ENCODE assay signal across 8 mouse cellular contexts in genomic region chr6:119466921-119467784, GRCm38 (mm10). TPM values are rescaled to one million over a fixed set of nuclear protein-coding genes. Genes with fewer than 3 reads are reported as not detected.
DNase-seq lines count a peak whose midpoint lies in the region; ATAC-seq lines count a peak whose summit lies in the region.

No protein-coding gene starts in this region.

- H3K9me3 ChIP-seq in forebrain, embryonic 10.5 days: no peaks in the 10 kb centered on the region
- H3K9me3 ChIP-seq in forebrain, embryonic 12.5 days: no peaks in the 10 kb centered on the region
- H3K9me3 ChIP-seq in heart, embryonic 12.5 days (replicated peaks): no peaks in the 10 kb centered on the region

- H3K9ac ChIP-seq in forebrain, embryonic 12.5 days: no peak overlapping the region
- H3K9ac ChIP-seq in heart, embryonic 12.5 days: peak overlapping the region; percentile 58; the same call in 1 of the 2 replicates

- ATAC-seq in forebrain, embryonic 12.5 days (ENCODE audit: low FRiP score): no peak
- ATAC-seq in heart, embryonic 12.5 days (ENCODE audit: insufficient number of reproducible peaks, low FRiP score): no peak

- 84% methylated on average over 10 of the region's 10 CpGs for WGBS in forebrain, embryonic 10.5 days
- WGBS in forebrain, embryonic 12.5 days: 80% methylated on average over 10 of the region's 10 CpGs
- 35% methylated on average over 10 of the region's 10 CpGs for WGBS in heart, embryonic 12.5 days

- H3K4me3 ChIP-seq in forebrain, embryonic 10.5 days: no peak overlapping the region
- no peak overlapping the region for H3K4me3 ChIP-seq in forebrain, embryonic 12.5 days (replicated peaks)
- H3K4me3 ChIP-seq in heart, embryonic 12.5 days: no peak overlapping the region

- peaks cover 2% of the 10 kb centered on the region; the same call in 1 of the 2 replicates for H3K36me3 ChIP-seq in forebrain, embryonic 10.5 days (replicated peaks)
- no peaks in the 10 kb centered on the region for H3K36me3 ChIP-seq in forebrain, embryonic 12.5 days (replicated peaks)
- H3K36me3 ChIP-seq in heart, embryonic 12.5 days: no peaks in the 10 kb centered on the region

- no peaks in the 10 kb centered on the region for H3K27me3 ChIP-seq in forebrain, embryonic 10.5 days (ENCODE audit: poor library complexity, severe bottlenecking)
- no peaks in the 10 kb centered on the region for H3K27me3 ChIP-seq in forebrain, embryonic 12.5 days
- H3K27me3 ChIP-seq in heart, embryonic 12.5 days (replicated peaks): no peaks in the 10 kb centered on the region

- no peak overlapping the region for H3K4me2 ChIP-seq in forebrain, embryonic 12.5 days
- no peak overlapping the region for H3K4me2 ChIP-seq in heart, embryonic 12.5 days

- no peak for DNase-seq in forebrain, embryonic 10.5 days (ENCODE audit: extremely low spot score, low spot score)
- DNase-seq in adrenal gland, postnatal 14 days: peak; percentile 78
- peak; percentile 71 for DNase-seq in kidney, postnatal 14 days
- no peak for DNase-seq in left cerebral cortex, adult 11 months (ENCODE audit: low spot score)
- DNase-seq in lung, postnatal 4 days: no peak
- DNase-seq in layer of hippocampus, adult 9-11 months: no peak

- peaks cover 19% of the 10 kb centered on the region for H3K4me1 ChIP-seq in forebrain, embryonic 10.5 days
- H3K4me1 ChIP-seq in forebrain, embryonic 12.5 days: no peaks in the 10 kb centered on the region; the same call in 1 of the 2 replicates
- peaks cover 17% of the 10 kb centered on the region for H3K4me1 ChIP-seq in heart, embryonic 12.5 days (replicated peaks)

- H3K27ac ChIP-seq in forebrain, embryonic 10.5 days: peak overlapping the region; percentile 51; the same call in 1 of the 2 replicates
- H3K27ac ChIP-seq in forebrain, embryonic 12.5 days: no peak overlapping the region
- peak overlapping the region; percentile 88 for H3K27ac ChIP-seq in heart, embryonic 12.5 days (ENCODE audit: poor library complexity, severe bottlenecking)

RNA-seq across cellular contexts. Expression of gene Fbxl14, which starts 12.3 kb away (rescaled TPM):
- 3.5 and 3.6 TPM in 2 replicates for polyA plus RNA-seq in forebrain, embryonic 10.5 days (2016; fragmentation: Nextera tagmentation; extraction: Ambion mirVana)
- polyA plus RNA-seq in forebrain, embryonic 12.5 days (2016; fragmentation: Nextera tagmentation; extraction: Ambion mirVana): 5.1 and 5.2 TPM in 2 replicates
- total RNA-seq in adrenal gland, postnatal 14 days (2021): 27.4 and 33.5 TPM in 2 replicates
- polyA plus RNA-seq in heart, embryonic 12.5 days (2016; fragmentation: Nextera tagmentation; extraction: Ambion mirVana): 4.0 and 4.1 TPM in 2 replicates

RNA-seq across cellular contexts. Expression of gene Adipor2, which starts 49.6 kb away (rescaled TPM):
- 37.1 and 38.8 TPM in 2 replicates for polyA plus RNA-seq in forebrain, embryonic 10.5 days (2016; fragmentation: Nextera tagmentation; extraction: Ambion mirVana)
- 31.5 and 35.1 TPM in 2 replicates for polyA plus RNA-seq in forebrain, embryonic 12.5 days (2016; fragmentation: Nextera tagmentation; extraction: Ambion mirVana)
- 158 and 194 TPM in 2 replicates for total RNA-seq in adrenal gland, postnatal 14 days (2021)
- 27.8 and 30.2 TPM in 2 replicates for polyA plus RNA-seq in heart, embryonic 12.5 days (2016; fragmentation: Nextera tagmentation; extraction: Ambion mirVana)

Comparison
In these comparisons a context has a peak if more than half of its experiments do, and no peak if none do; other contexts are left out.
1. DNase-seq: peak in adrenal gland, postnatal 14 days (single experiment) and kidney, postnatal 14 days (single experiment); none in forebrain, embryonic 10.5 days (single experiment), left cerebral cortex, adult 11 months (single experiment), lung, postnatal 4 days (0 of 2) and layer of hippocampus, adult 9-11 months (single experiment).